Mouse (Mus musculus) cortical plate, adult 2 months (tissue): ENCODE measurements around the gene Smim1. TPM values are rescaled to one million over a fixed set of nuclear protein-coding genes. Genes with fewer than 3 reads are reported as not detected.

Source experiments
- H3K27ac ChIP-seq: fragments of 200-500 bp; 2 replicates; pipeline ENCODE4 v1.5.1; 2012; ENCODE audit warnings: low read length, control low read depth, inconsistent platforms; ENCODE audit not compliant: insufficient read depth
- H3K4me1 ChIP-seq: fragments of 200-500 bp; 2 replicates; pipeline ENCODE4 v1.6.1; 2011; ENCODE audit warnings: low read length; ENCODE audit not compliant: control insufficient read depth, insufficient read depth
- H3K4me3 ChIP-seq: fragments of 200-500 bp; 2 replicates; pipeline ENCODE4 v1.5.1; 2011; ENCODE audit warnings: mild to moderate bottlenecking, low read length, control low read depth; ENCODE audit not compliant: insufficient read depth
- CTCF ChIP-seq: fragments of 200-500 bp; IDR thresholded peaks from 2 replicates; pipeline ENCODE4 v1.5.1; 2011; ENCODE audit warnings: mild to moderate bottlenecking, control low read depth, low read length; ENCODE audit not compliant: insufficient read depth; ENCODE audit errors: extremely low read depth
- POLR2A ChIP-seq: fragments of 200-500 bp; IDR thresholded peaks from 2 replicates; pipeline ENCODE4 v1.6.1; 2011; ENCODE audit warnings: mild to moderate bottlenecking, low read length, control low read depth; ENCODE audit not compliant: insufficient read depth; ENCODE audit errors: extremely low read depth
- polyA plus RNA-seq: library from polyadenylated mRNA; depleted of rRNA; stranded (reverse); fragments of >200 nt; gene quantifications from 2 replicates; pipeline ENCODE4 v1.2.3, GENCODE M21; 2012

Gene Smim1
- polyA plus RNA-seq, 1 experiment = 21.3 TPM

- TF ChIP-seq CTCF (no peak), POLR2A (no peak)
- H3K27ac ChIP-seq = peak overlapping the region; percentile 83
- no peak overlapping the region for H3K4me3 ChIP-seq
- H3K4me1 ChIP-seq = peaks cover 11% of the 10 kb centered on the region
These were observed 3.2 kb downstream of the Smim1 start for GRCm38 (mm10) chr4:154022844-154023243.

GRCm38 (mm10) chr4:154022407-154022806 lies 3.6 kb downstream of the Smim1 start:
- Histone ChIP-seq H3K4me3 (no peak overlapping the region), H3K4me1 (peaks cover 11% of the 10 kb centered on the region), H3K27ac (peak overlapping the region; percentile 83)
- TF ChIP-seq CTCF (no peak), POLR2A (no peak)

GRCm38 (mm10) chr4:154021432-154021831 lies 4.6 kb downstream of the Smim1 start:
- no peak for TF ChIP-seq CTCF
- TF ChIP-seq POLR2A = no peak
- peaks cover 11% of the 10 kb centered on the region for H3K4me1 ChIP-seq
- H3K27ac ChIP-seq = no peak overlapping the region
- H3K4me3 ChIP-seq = no peak overlapping the region

GRCm38 (mm10) chr4:154019571-154019970 lies 6.5 kb downstream of the Smim1 start:
- TF ChIP-seq CTCF (peak; percentile 56), POLR2A (no peak)
- Histone ChIP-seq H3K27ac (peak overlapping the region; percentile 18; the same call in 1 of the 2 replicates), H3K4me1 (peaks cover 9% of the 10 kb centered on the region), H3K4me3 (no peak overlapping the region)

- Histone ChIP-seq H3K4me3 (no peak overlapping the region), H3K4me1 (peaks cover 7% of the 10 kb centered on the region), H3K27ac (no peak overlapping the region)
- TF ChIP-seq POLR2A (no peak), CTCF (no peak)
These were observed 10.6 kb downstream of the Smim1 start for GRCm38 (mm10) chr4:154015476-154015875.

GRCm38 (mm10) chr4:154012132-154012882 lies 13.7 kb downstream of the Smim1 start:
- H3K27ac ChIP-seq = peak overlapping the region; percentile 47; the same call in 1 of the 2 replicates
- peaks cover 7% of the 10 kb centered on the region for H3K4me1 ChIP-seq
- TF ChIP-seq CTCF (no peak), POLR2A (0 out of 2 replicates have a peak, but pooled peaks have one; percentile 18)
- peak overlapping the region; percentile 90 for H3K4me3 ChIP-seq

- Histone ChIP-seq H3K4me1 (peaks cover 9% of the 10 kb centered on the region), H3K27ac (peak within 1 kb of the TSS; percentile 72), H3K4me3 (peak within 1 kb of the TSS; percentile 90)
- TF ChIP-seq CTCF (no peak), POLR2A (peak; percentile 55; the same call in 1 of the 2 replicates)
These were observed 14.4 kb downstream of the Smim1 start, which contains the start of gene Lrrc47 for GRCm38 (mm10) chr4:154011646-154012089. Gene Lrrc47, plus strand, starts transcription at chr4:154011731.

GRCm38 (mm10) chr4:154010907-154011645 lies 15.0 kb downstream of the Smim1 start:
- peak overlapping the region; percentile 90 for H3K4me3 ChIP-seq
- TF ChIP-seq POLR2A (no peak), CTCF (no peak)
- peak overlapping the region; percentile 72; the same call in 1 of the 2 replicates for H3K27ac ChIP-seq
- H3K4me1 ChIP-seq = peaks cover 10% of the 10 kb centered on the region

- no peak for TF ChIP-seq CTCF
- no peak for TF ChIP-seq POLR2A
- Histone ChIP-seq H3K27ac (no peak overlapping the region), H3K4me3 (no peak overlapping the region), H3K4me1 (peaks cover 6% of the 10 kb centered on the region)
These were observed 18.3 kb downstream of the Smim1 start for GRCm38 (mm10) chr4:154007759-154008158.
